Mouse (Mus musculus) ES-Bruce4 (cell line): ENCODE results near the gene Epha10.

Experiments
- CTCF ChIP-seq: IDR thresholded peaks from one replicate; pipeline ENCODE4 v1.8.1; 2011; ENCODE audit warnings: low read depth, low read length
- EP300 ChIP-seq: IDR thresholded peaks from 2 replicates; pipeline ENCODE4 v1.6.1; 2011; ENCODE audit warnings: low read depth, low read length; ENCODE audit not compliant: insufficient read depth
- POLR2A ChIP-seq: IDR thresholded peaks from one replicate; pipeline ENCODE4 v1.8.1; 2011; ENCODE audit warnings: low read length; ENCODE audit not compliant: insufficient read depth

GRCm38 (mm10) chr4:124928102-124928501 lies 47.4 kb downstream of the Epha10 start:
- TF ChIP-seq CTCF (no peak), POLR2A (no peak), EP300 (no peak)
